Mouse (Mus musculus): ENCODE measurements around the gene Spsb1. TPM values are rescaled to one million over a fixed set of nuclear protein-coding genes. Genes with fewer than 3 reads are reported as not detected.

Spsb1 gene
- polyA plus RNA-seq, 1 experiment from 2014 or later, result 18.2 TPM

GRCm38 (mm10) chr4:149867351-149867750, 87.5 kb downstream of the Spsb1 start:
- no peaks in the 10 kb centered on the region for H3K9me3 ChIP-seq (replicated peaks)
- no peak overlapping the region for H3K27ac ChIP-seq (replicated peaks)
- H3K4me2 ChIP-seq (replicated peaks), result no peak overlapping the region
- H3K9ac ChIP-seq, result no peak overlapping the region
- WGBS, result 68% methylated on average over 4 of the region's 4 CpGs
- H3K4me1 ChIP-seq, result peaks cover 13% of the 10 kb centered on the region
- H3K4me3 ChIP-seq (replicated peaks), result no peak overlapping the region
- H3K27me3 ChIP-seq, result no peaks in the 10 kb centered on the region
- H3K36me3 ChIP-seq, result no peaks in the 10 kb centered on the region
- ATAC-seq (ENCODE audit: insufficient number of reproducible peaks, low FRiP score, low TSS enrichment, low read depth), result no peak

GRCm38 (mm10) chr4:149864395-149864794, 90.4 kb downstream of the Spsb1 start:
- Histone ChIP-seq H3K9me3 (replicated peaks) (no peaks in the 10 kb centered on the region), H3K4me3 (replicated peaks) (no peak overlapping the region), H3K27me3 (no peaks in the 10 kb centered on the region), H3K4me1 (peaks cover 10% of the 10 kb centered on the region), H3K36me3 (no peaks in the 10 kb centered on the region), H3K4me2 (replicated peaks) (no peak overlapping the region), H3K9ac (no peak overlapping the region), H3K27ac (replicated peaks) (no peak overlapping the region)
- WGBS, result 57% methylated on average over 4 of the region's 4 CpGs
- no peak for ATAC-seq (ENCODE audit: insufficient number of reproducible peaks, low FRiP score, low TSS enrichment, low read depth)

GRCm38 (mm10) chr4:149863522-149863921, 91.3 kb downstream of the Spsb1 start:
- no peak overlapping the region for H3K4me3 ChIP-seq (replicated peaks)
- no peak for ATAC-seq (ENCODE audit: insufficient number of reproducible peaks, low FRiP score, low TSS enrichment, low read depth)
- H3K36me3 ChIP-seq, result no peaks in the 10 kb centered on the region
- H3K4me2 ChIP-seq (replicated peaks), result no peak overlapping the region
- no peaks in the 10 kb centered on the region for H3K27me3 ChIP-seq
- H3K9ac ChIP-seq, result no peak overlapping the region
- peaks cover 7% of the 10 kb centered on the region for H3K4me1 ChIP-seq
- no peak overlapping the region for H3K27ac ChIP-seq (replicated peaks)
- WGBS, result 83% methylated on average over 9 of the region's 9 CpGs
- no peaks in the 10 kb centered on the region for H3K9me3 ChIP-seq (replicated peaks)

GRCm38 (mm10) chr4:149860393-149860792, 94.5 kb downstream of the Spsb1 start:
- no peak for ATAC-seq (ENCODE audit: insufficient number of reproducible peaks, low FRiP score, low TSS enrichment, low read depth)
- Histone ChIP-seq H3K4me1 (peaks cover 16% of the 10 kb centered on the region), H3K27ac (replicated peaks) (peak overlapping the region; percentile 60; the same call in 1 of the 2 replicates), H3K9me3 (replicated peaks) (no peaks in the 10 kb centered on the region), H3K27me3 (no peaks in the 10 kb centered on the region), H3K4me3 (replicated peaks) (no peak overlapping the region), H3K4me2 (replicated peaks) (no peak overlapping the region), H3K36me3 (no peaks in the 10 kb centered on the region), H3K9ac (no peak overlapping the region)
- 42% methylated on average over 6 of the region's 6 CpGs for WGBS

GRCm38 (mm10) chr4:149858584-149858983, 96.3 kb downstream of the Spsb1 start:
- no peaks in the 10 kb centered on the region for H3K9me3 ChIP-seq (replicated peaks)
- no peak overlapping the region for H3K27ac ChIP-seq (replicated peaks)
- no peak overlapping the region for H3K4me2 ChIP-seq (replicated peaks)
- H3K4me1 ChIP-seq, result peaks cover 30% of the 10 kb centered on the region
- H3K36me3 ChIP-seq, result no peaks in the 10 kb centered on the region
- 61% methylated on average over 8 of the region's 8 CpGs for WGBS
- H3K4me3 ChIP-seq (replicated peaks), result no peak overlapping the region
- no peaks in the 10 kb centered on the region for H3K27me3 ChIP-seq
- ATAC-seq (ENCODE audit: insufficient number of reproducible peaks, low FRiP score, low TSS enrichment, low read depth), result no peak
- no peak overlapping the region for H3K9ac ChIP-seq

- H3K9me3 ChIP-seq (replicated peaks), result no peaks in the 10 kb centered on the region
- ATAC-seq (ENCODE audit: insufficient number of reproducible peaks, low FRiP score, low TSS enrichment, low read depth), result no peak
- no peak overlapping the region for H3K4me3 ChIP-seq (replicated peaks)
- H3K4me2 ChIP-seq (replicated peaks), result no peak overlapping the region
- no peak overlapping the region for H3K27ac ChIP-seq (replicated peaks)
- H3K4me1 ChIP-seq, result peaks cover 30% of the 10 kb centered on the region
- H3K36me3 ChIP-seq, result no peaks in the 10 kb centered on the region
- H3K9ac ChIP-seq, result no peak overlapping the region
- 83% methylated on average over 6 of the region's 6 CpGs for WGBS
- no peaks in the 10 kb centered on the region for H3K27me3 ChIP-seq
These were observed 96.7 kb downstream of the Spsb1 start for GRCm38 (mm10) chr4:149858097-149858496.

GRCm38 (mm10) chr4:149857688-149858087, 97.2 kb downstream of the Spsb1 start:
- H3K36me3 ChIP-seq, result no peaks in the 10 kb centered on the region
- no peaks in the 10 kb centered on the region for H3K9me3 ChIP-seq (replicated peaks)
- ATAC-seq (ENCODE audit: insufficient number of reproducible peaks, low FRiP score, low TSS enrichment, low read depth), result no peak
- H3K4me3 ChIP-seq (replicated peaks), result no peak overlapping the region
- no peaks in the 10 kb centered on the region for H3K27me3 ChIP-seq
- peaks cover 30% of the 10 kb centered on the region for H3K4me1 ChIP-seq
- WGBS, result 74% methylated on average over 3 of the region's 3 CpGs
- H3K9ac ChIP-seq, result no peak overlapping the region
- no peak overlapping the region for H3K4me2 ChIP-seq (replicated peaks)
- H3K27ac ChIP-seq (replicated peaks), result no peak overlapping the region

- Histone ChIP-seq H3K27me3 (no peaks in the 10 kb centered on the region), H3K9ac (no peak overlapping the region), H3K4me2 (replicated peaks) (no peak overlapping the region), H3K27ac (replicated peaks) (peak overlapping the region; percentile 71), H3K4me1 (peaks cover 30% of the 10 kb centered on the region), H3K9me3 (replicated peaks) (no peaks in the 10 kb centered on the region), H3K36me3 (no peaks in the 10 kb centered on the region), H3K4me3 (replicated peaks) (no peak overlapping the region)
- WGBS, result 30% methylated on average over 19 of the region's 19 CpGs
- peak; percentile 66 for ATAC-seq (ENCODE audit: insufficient number of reproducible peaks, low FRiP score, low TSS enrichment, low read depth)
These were observed 98.7 kb downstream of the Spsb1 start for GRCm38 (mm10) chr4:149855892-149856807.

- H3K27ac ChIP-seq (replicated peaks), result 0 out of 2 replicates have a peak overlapping the region, but pooled peaks have one; percentile 4
- no peak overlapping the region for H3K4me2 ChIP-seq (replicated peaks)
- H3K4me1 ChIP-seq, result peaks cover 29% of the 10 kb centered on the region
- no peaks in the 10 kb centered on the region for H3K36me3 ChIP-seq
- no peaks in the 10 kb centered on the region for H3K27me3 ChIP-seq
- no peaks in the 10 kb centered on the region for H3K9me3 ChIP-seq (replicated peaks)
- no peak overlapping the region for H3K9ac ChIP-seq
- no peak overlapping the region for H3K4me3 ChIP-seq (replicated peaks)
- WGBS, result 70% methylated on average over 10 of the region's 10 CpGs
- no peak for ATAC-seq (ENCODE audit: insufficient number of reproducible peaks, low FRiP score, low TSS enrichment, low read depth)
These were observed 99.5 kb downstream of the Spsb1 start for GRCm38 (mm10) chr4:149855180-149855891.

GRCm38 (mm10) chr4:149854770-149855169, 100.1 kb downstream of the Spsb1 start:
- ATAC-seq (ENCODE audit: insufficient number of reproducible peaks, low FRiP score, low TSS enrichment, low read depth), result no peak
- H3K4me3 ChIP-seq (replicated peaks), result peak overlapping the region; percentile 9; the same call in 1 of the 2 replicates
- WGBS, result 34% methylated on average over 9 of the region's 9 CpGs
- peaks cover 29% of the 10 kb centered on the region for H3K4me1 ChIP-seq
- peak overlapping the region; percentile 39 for H3K4me2 ChIP-seq (replicated peaks)
- no peak overlapping the region for H3K9ac ChIP-seq
- no peaks in the 10 kb centered on the region for H3K36me3 ChIP-seq
- H3K27me3 ChIP-seq, result no peaks in the 10 kb centered on the region
- H3K9me3 ChIP-seq (replicated peaks), result no peaks in the 10 kb centered on the region
- H3K27ac ChIP-seq (replicated peaks), result 0 out of 2 replicates have a peak overlapping the region, but pooled peaks have one; percentile 4

- Histone ChIP-seq H3K27me3 (no peaks in the 10 kb centered on the region), H3K4me2 (replicated peaks) (peak overlapping the region; percentile 39), H3K36me3 (no peaks in the 10 kb centered on the region), H3K9me3 (replicated peaks) (no peaks in the 10 kb centered on the region), H3K27ac (replicated peaks) (no peak overlapping the region), H3K4me3 (replicated peaks) (peak overlapping the region; percentile 9), H3K9ac (no peak overlapping the region), H3K4me1 (peaks cover 29% of the 10 kb centered on the region)
- peak; percentile 54; the same call in 1 of the 2 replicates for ATAC-seq (ENCODE audit: insufficient number of reproducible peaks, low FRiP score, low TSS enrichment, low read depth)
- WGBS, result 3% methylated on average over 21 of the region's 21 CpGs
These were observed 100.5 kb downstream of the Spsb1 start for GRCm38 (mm10) chr4:149854301-149854708.

All from embryonic facial prominence, embryonic 15.5 days (tissue).